Mouse (Mus musculus): ENCODE measurements around the gene Hspa1a. TPM values are rescaled to one million over a fixed set of nuclear protein-coding genes. Genes with fewer than 3 reads are reported as not detected.
"Not testable (repeated sequence)": the region's sequence is repeated elsewhere in the genome, so short reads cannot be mapped to it uniquely, and the experiment has no call there.

Gene Hspa1a
- total and polyA plus RNA-seq, 2 experiments from 2014 or later: 8.5 to 13.8 TPM

DNA sequence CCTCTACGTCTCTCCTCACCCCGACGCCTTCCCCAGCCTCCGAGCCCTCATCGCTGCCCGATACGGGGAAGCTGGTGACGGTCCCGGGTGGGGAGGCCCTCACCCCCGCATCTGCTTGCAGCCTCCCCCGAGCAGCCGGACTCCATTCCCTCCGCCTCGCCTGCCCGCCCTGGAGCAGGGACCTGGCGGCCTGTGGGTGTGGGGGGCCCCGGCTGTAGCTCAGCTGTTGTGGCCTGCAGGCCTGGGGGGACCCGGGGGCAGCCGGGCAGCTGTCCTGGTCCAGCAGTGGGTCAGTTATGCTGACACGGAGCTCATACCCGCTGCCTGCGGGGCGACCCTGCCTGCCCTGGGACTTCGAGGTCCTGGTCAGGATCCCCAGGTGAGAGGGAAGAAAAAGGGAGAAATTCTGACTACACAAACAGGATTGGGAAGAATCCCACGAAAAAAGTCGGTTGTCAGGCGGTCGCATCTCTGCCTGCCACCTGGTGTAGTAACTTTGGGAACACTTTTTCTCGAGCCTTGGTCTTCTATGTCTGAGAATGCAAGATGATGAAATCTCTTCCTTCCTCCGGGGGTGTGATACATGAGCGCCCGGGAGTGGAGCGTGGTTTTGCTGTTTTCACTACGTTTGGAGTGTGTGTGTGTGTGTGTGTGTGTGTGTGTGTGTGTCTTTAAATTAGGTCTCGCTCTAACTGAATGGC, 29.6 kb upstream of the Hspa1a start:
- Histone ChIP-seq H3K9ac (peak overlapping the region; percentile 93), H3K4me1 (ENCODE audit: insufficient read depth) (peaks cover 10% of the 10 kb centered on the region), H3K27ac (ENCODE audit: low read depth, low read length) (peak overlapping the region; percentile 98), H3K4me2 (ENCODE audit: low read depth) (peak overlapping the region; percentile 95), H3K27me3 (ENCODE audit: insufficient read depth, low read length) (no peaks in the 10 kb centered on the region), H3K4me3 (ENCODE audit: low read depth, low read length) (peak overlapping the region; percentile 71), H3K9me3 (ENCODE audit: low read length) (no peaks in the 10 kb centered on the region), H3K36me3 (ENCODE audit: insufficient read depth) (peaks cover 22% of the 10 kb centered on the region)
- peak; percentile 4; the same call in 1 of the 2 replicates for ATAC-seq
- peak; percentile 39 for DNase-seq
- no peak for TF ChIP-seq CTCF (IDR thresholded peaks at IDR 0.05; ENCODE audit: low read depth)
- WGBS: under 1% methylated on average over 35 of the region's 35 CpGs

- no peak for TF ChIP-seq CTCF (IDR thresholded peaks at IDR 0.05; ENCODE audit: low read depth)
- peak within 1 kb of the TSS; percentile 93 for H3K9ac ChIP-seq
- H3K4me3 ChIP-seq (ENCODE audit: low read depth, low read length): peak within 1 kb of the TSS; percentile 71
- H3K4me1 ChIP-seq (ENCODE audit: insufficient read depth): peaks cover 10% of the 10 kb centered on the region
- H3K4me2 ChIP-seq (ENCODE audit: low read depth): peak within 1 kb of the TSS; percentile 95
- peaks cover 19% of the 10 kb centered on the region for H3K36me3 ChIP-seq (ENCODE audit: insufficient read depth)
- no peaks in the 10 kb centered on the region for H3K9me3 ChIP-seq (ENCODE audit: low read length)
- peak; percentile 88 for DNase-seq
- H3K27ac ChIP-seq (ENCODE audit: low read depth, low read length): peak within 1 kb of the TSS; percentile 98
- 3% methylated on average over 80 of the region's 83 CpGs for WGBS
- H3K27me3 ChIP-seq (ENCODE audit: insufficient read depth, low read length): no peaks in the 10 kb centered on the region
- peak; percentile 91 for ATAC-seq
Observed at GRCm38 (mm10) chr17:35000717-35001451, 28.9 kb upstream of the Hspa1a start, which contains the start of gene Vars. Gene Vars (plus strand): TSS chr17:35000987.

GRCm38 (mm10) chr17:34999871-35000716, 28.1 kb upstream of the Hspa1a start:
- not testable (repeated sequence) for H3K27ac ChIP-seq (ENCODE audit: low read depth, low read length); ATAC-seq; H3K4me1 ChIP-seq (ENCODE audit: insufficient read depth); H3K27me3 ChIP-seq (ENCODE audit: insufficient read depth, low read length); DNase-seq; H3K9me3 ChIP-seq (ENCODE audit: low read length)
- 26% methylated on average over 29 of the region's 32 CpGs for WGBS
- Histone ChIP-seq H3K4me2 (ENCODE audit: low read depth) (peak overlapping the region; percentile 95), H3K9ac (peak overlapping the region; percentile 93), H3K4me3 (ENCODE audit: low read depth, low read length) (peak overlapping the region; percentile 71), H3K36me3 (ENCODE audit: insufficient read depth) (peaks cover 11% of the 10 kb centered on the region)

DNA sequence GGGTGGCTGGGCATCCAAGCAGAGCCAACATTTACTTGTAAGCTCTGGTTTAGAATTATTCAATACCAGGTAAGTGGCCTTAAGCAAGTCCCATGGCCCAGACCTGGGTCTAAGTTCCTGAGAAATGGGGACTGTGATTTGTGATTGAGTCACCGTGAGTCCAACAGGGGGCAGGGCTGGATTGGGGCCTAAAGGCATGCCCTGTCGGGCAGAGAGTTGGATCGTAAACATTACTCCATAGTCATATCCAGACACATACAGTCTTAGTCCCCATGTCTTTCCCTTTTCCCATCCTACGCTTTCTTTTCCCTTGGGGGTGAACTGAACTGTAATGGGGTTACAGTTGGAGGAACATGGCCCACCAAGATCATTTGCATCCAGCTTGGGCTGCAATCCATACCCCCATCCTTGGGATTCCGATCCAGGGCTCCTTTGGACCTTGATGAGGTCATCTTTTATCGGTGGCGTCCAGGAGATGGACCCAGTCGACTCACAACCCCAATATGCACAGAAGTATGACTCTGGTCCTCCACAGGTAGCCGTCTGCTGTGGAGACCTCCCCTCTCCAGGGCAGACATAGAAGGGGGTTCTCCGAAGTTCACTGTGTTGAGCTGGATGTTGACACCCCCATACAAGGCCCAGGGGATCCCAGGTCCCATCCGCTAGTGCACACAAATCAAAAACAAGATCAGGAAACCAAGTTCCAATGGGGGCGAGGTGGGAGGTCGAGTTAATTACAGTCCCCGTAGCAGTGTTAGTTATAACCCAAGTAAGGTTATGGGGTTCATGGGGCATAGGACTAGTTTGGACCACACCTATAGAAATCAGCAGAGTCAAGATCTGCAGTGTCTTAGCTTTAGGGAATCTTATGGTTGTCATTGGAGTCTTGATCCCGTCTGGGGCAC, 26.8 kb upstream of the Hspa1a start:
- Histone ChIP-seq H3K27ac (ENCODE audit: low read depth, low read length) (no peak overlapping the region), H3K9me3 (ENCODE audit: low read length) (no peaks in the 10 kb centered on the region), H3K9ac (no peak overlapping the region), H3K4me3 (ENCODE audit: low read depth, low read length) (no peak overlapping the region), H3K36me3 (ENCODE audit: insufficient read depth) (no peaks in the 10 kb centered on the region), H3K27me3 (ENCODE audit: insufficient read depth, low read length) (no peaks in the 10 kb centered on the region), H3K4me1 (ENCODE audit: insufficient read depth) (peaks cover 10% of the 10 kb centered on the region), H3K4me2 (ENCODE audit: low read depth) (no peak overlapping the region)
- DNase-seq (no peak), ATAC-seq (no peak)
- TF ChIP-seq CTCF (IDR thresholded peaks at IDR 0.05; ENCODE audit: low read depth): no peak
- 97% methylated on average over 15 of the region's 15 CpGs for WGBS

DNA sequence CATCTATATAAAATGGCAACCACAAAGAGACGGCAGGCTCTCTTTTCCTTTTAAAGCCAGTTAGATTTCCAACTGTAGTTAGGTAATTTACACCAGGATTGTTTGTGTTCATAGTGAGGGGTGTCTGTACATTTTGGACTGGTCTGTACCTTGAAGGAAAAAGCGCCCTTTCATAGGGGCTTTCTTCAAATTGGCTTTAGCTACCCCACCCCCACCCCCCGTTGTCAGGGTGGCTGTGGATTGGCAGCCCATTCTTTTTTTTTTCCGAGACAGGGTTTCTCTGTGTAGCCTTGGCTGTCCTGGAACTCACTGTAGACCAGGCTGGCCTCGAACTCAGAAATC, 25.2 kb upstream of the Hspa1a start:
- Histone ChIP-seq H3K4me1 (ENCODE audit: insufficient read depth) (no peaks in the 10 kb centered on the region; the same call in 1 of the 2 replicates), H3K4me2 (ENCODE audit: low read depth) (no peak overlapping the region), H3K27ac (ENCODE audit: low read depth, low read length) (no peak overlapping the region), H3K9ac (no peak overlapping the region), H3K27me3 (ENCODE audit: insufficient read depth, low read length) (no peaks in the 10 kb centered on the region), H3K9me3 (ENCODE audit: low read length) (no peaks in the 10 kb centered on the region), H3K36me3 (ENCODE audit: insufficient read depth) (no peaks in the 10 kb centered on the region), H3K4me3 (ENCODE audit: low read depth, low read length) (no peak overlapping the region)
- 82% methylated on average over 5 of the region's 5 CpGs for WGBS
- no peak for TF ChIP-seq CTCF (IDR thresholded peaks at IDR 0.05; ENCODE audit: low read depth)
- no peak for ATAC-seq
- DNase-seq: no peak

Measured in forebrain, postnatal 0 days (tissue).